Mouse (Mus musculus): ENCODE measurements around the gene Ntsr2. TPM values are rescaled to one million over a fixed set of nuclear protein-coding genes. Genes with fewer than 3 reads are reported as not detected.
"Not testable (repeated sequence)": the region's sequence is repeated elsewhere in the genome, so short reads cannot be mapped to it uniquely, and the experiment has no call there.

Gene Ntsr2
- total RNA-seq, 2 experiments from 2014 or later: 1.3 to 1.9 TPM

- no peak for DNase-seq
These were observed 4.9 kb upstream of the Ntsr2 start for GRCm38 (mm10) chr12:16648273-16648672.

- no peak for DNase-seq
These were observed 3.4 kb upstream of the Ntsr2 start for GRCm38 (mm10) chr12:16649819-16650218.

DNA sequence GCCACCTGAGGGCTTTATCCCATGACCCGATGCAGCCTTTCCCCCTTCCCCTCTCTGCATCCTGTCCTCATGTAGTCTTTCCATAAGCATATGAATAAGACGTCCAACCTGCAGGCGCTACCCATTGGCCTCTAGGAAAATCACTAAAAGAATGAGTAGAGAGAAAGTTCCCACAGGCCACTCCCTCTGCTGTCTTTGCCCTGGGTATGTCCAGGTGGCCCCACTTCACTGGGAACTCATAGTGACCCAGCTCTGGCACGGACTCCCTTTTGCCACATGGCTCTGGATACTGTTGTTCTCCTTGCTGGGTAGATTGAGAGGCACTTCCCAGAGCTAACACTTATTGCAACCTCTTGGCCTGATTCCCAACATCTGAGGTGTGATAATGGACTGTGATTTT is 2.4 kb downstream of the Ntsr2 start:
- no peak for DNase-seq

DNA sequence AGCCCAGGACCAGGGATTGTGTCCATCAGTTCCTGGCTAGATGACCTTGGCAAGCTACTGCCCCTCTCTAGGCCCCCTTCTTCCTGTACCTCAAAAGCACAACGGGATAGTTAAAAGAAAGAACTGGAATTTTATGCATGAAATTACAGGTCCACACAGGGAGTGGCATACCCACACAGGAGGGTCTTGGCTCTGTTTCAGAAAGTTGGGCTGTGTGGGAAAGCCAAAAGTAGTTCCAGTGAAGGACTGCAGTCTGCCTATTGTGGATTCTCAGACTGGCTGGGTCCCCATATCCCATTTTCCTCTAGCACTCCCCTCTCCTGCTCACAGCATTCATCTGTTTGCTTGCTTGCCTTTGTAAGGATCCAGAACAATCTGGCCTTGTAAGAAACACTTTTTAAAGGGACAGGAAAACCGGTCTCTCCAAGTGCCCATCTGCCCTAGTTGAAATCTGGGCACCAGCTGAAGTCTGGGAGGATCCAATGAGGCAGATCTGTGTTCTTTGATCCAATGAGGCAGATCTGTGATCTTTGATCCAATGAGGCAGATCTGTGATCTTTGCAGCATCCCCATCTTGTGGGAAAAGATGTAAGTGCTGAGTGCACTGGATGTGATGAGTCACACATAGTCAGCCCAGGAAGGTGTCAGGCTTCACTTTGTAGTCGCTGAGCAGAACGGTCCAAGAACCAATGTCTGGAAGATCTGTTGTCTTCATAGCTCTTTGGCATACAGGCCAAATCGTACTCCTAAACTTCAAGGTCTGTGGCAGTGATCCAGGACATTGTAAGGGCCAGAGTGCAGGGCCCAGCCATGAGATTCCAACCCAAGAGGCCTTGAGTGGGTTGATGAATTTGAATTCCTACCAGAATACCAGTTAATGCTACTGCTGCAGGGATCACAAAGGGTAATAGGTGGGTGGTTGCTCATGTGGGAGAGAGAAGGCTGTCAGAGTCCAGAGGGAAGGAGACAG is 4.0 kb downstream of the Ntsr2 start:
- no peak for DNase-seq

GRCm38 (mm10) chr12:16661459-16661858 is 8.3 kb downstream of the Ntsr2 start:
- peak; percentile 16 for DNase-seq

GRCm38 (mm10) chr12:16661936-16662335 is 8.8 kb downstream of the Ntsr2 start:
- no peak for DNase-seq

DNA sequence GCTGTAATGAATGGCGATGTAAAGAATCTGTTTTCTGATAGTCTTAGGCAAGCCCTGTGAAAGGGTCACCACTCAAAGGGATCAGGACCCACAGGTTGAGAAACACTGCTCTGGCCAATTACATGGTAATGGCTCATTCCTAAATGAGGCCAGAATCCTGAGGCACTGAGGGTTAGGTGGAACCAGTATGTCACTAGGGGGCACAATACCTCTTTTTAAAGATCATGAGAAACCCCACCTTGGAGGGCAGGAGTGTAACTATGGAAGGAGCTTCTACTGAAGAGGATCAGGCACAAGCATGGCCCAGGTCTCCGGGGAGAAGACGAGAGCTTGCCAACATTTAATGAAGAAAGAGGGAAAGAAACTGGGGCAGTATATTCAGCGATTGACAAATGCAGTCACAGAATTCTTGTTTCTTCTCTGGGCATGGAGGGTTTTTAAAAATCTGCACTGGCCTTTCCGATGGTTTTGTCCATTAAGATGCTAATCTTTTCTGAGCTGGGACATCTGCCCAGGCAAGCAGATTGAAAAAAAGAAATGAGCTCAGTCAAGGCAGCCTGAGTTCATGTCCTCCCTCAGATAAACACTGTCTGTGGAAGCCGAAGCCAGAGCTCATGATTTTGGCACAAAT is 9.9 kb downstream of the Ntsr2 start:
- DNase-seq: no peak

- DNase-seq: no peak
These were observed 11.8 kb downstream of the Ntsr2 start for GRCm38 (mm10) chr12:16665022-16665421.

DNA sequence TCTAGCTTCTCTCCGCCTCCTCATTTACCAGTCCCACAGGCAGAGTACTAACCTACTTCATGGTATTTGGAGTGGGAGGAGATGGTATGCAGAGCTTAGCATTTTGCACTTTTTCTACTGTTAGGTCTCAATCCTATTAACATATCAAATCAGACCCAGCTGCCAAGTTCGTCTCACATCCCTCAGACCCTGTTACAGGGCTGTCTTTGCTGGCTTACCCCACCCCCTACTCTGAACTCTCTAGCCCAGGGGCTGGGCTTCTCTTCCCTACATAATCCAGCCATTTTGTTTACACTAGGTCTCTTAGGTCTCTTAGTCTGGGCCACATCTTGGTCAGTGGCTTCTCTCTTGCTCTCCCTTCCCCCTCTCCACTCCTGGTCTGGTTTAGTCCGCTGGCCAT is 16.0 kb downstream of the Ntsr2 start:
- DNase-seq: no peak

GRCm38 (mm10) chr12:16672246-16672645 is 19.1 kb downstream of the Ntsr2 start:
- DNase-seq: no peak

DNA sequence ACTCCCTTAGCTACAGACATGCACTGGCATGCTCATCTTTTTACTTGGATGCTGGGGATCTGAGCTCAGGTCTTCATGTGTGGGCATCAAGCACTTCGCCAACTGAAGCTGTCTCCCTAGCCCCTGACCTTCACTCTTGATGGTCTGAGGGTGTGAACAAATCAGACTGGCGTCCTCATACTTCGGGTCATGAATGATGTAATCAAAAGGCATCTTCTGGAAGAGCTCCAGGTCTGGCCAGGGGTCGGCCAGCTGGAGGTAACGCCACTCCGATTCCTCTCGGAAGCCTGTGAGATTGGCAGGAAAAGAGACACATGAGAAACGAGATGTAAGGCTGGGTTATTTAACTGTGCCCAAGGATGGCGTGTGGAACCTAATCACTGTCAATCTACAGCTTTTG is 37.4 kb downstream of the Ntsr2 start:
- no peak for DNase-seq

GRCm38 (mm10) chr12:16694783-16695182 is 41.6 kb downstream of the Ntsr2 start:
- DNase-seq: no peak

- not testable (repeated sequence) for DNase-seq
These were observed 42.1 kb downstream of the Ntsr2 start for GRCm38 (mm10) chr12:16695252-16695651.

- DNase-seq: no peak
These were observed 43.0 kb downstream of the Ntsr2 start for GRCm38 (mm10) chr12:16696146-16696545.

- no peak for DNase-seq
These were observed 45.5 kb downstream of the Ntsr2 start for GRCm38 (mm10) chr12:16698691-16699090.

Other genes starting within 250 kb of the Ntsr2 start
- 10 to 100 TPM; 29.6 to 48.0 TPM for gene Lpin1, start 42.4 kb upstream of the Ntsr2 start, total RNA-seq (2021)
- gene Greb1, start 147.5 kb downstream of the Ntsr2 start, total RNA-seq (2021): under 1 TPM; 0.59 to 0.66 TPM
- 10 to 100 TPM; 57.2 to 60.9 TPM for gene E2f6, start 157.6 kb downstream of the Ntsr2 start, total RNA-seq (2021)
- 100 to 1,000 TPM; 102 to 115 TPM for gene Rock2, start 241.5 kb downstream of the Ntsr2 start, total RNA-seq (2021)

Measured in gastrocnemius, postnatal 10 days (tissue).